Mouse (Mus musculus): ENCODE measurements around the gene Gm48551.
A peak's percentile ranks its signal among the peaks of the same experiment; 100 is the strongest.

Gene Gm48551

GRCm38 (mm10) chr10:81383802-81384604, at the start of gene Gm48551, which contains the start of gene Dohh:
Gene Gm48551 (plus strand): TSS chr10:81384466.
Gene Dohh (plus strand): TSS chr10:81384428.
- peak; percentile 97 for DNase-seq

- no peak for DNase-seq
Observed at GRCm38 (mm10) chr10:81335393-81336340, 48.6 kb upstream of the Gm48551 start.

- DNase-seq = no peak
Observed at GRCm38 (mm10) chr10:81336558-81336957, 47.7 kb upstream of the Gm48551 start.

GRCm38 (mm10) chr10:81340551-81341332, 43.5 kb upstream of the Gm48551 start:
- DNase-seq = no peak

- no peak for DNase-seq
Observed at GRCm38 (mm10) chr10:81341333-81341949, 42.8 kb upstream of the Gm48551 start.

- no peak for DNase-seq
Observed at GRCm38 (mm10) chr10:81342686-81343505, 41.4 kb upstream of the Gm48551 start, which contains the start of gene Gipc3. Gene Gipc3 (minus strand): TSS chr10:81343266.

- DNase-seq = no peak
Observed at GRCm38 (mm10) chr10:81344421-81345161, 39.7 kb upstream of the Gm48551 start.

GRCm38 (mm10) chr10:81345162-81345534, 39.1 kb upstream of the Gm48551 start:
- DNase-seq = no peak

- DNase-seq = peak; percentile 59
Observed at GRCm38 (mm10) chr10:81346453-81347067, 37.7 kb upstream of the Gm48551 start.

- no peak for DNase-seq
Observed at GRCm38 (mm10) chr10:81349146-81349545, 35.1 kb upstream of the Gm48551 start.

- no peak for DNase-seq
Observed at GRCm38 (mm10) chr10:81349961-81350350, 34.3 kb upstream of the Gm48551 start.

- DNase-seq = peak; percentile 100
Observed at GRCm38 (mm10) chr10:81350351-81351063, 33.8 kb upstream of the Gm48551 start, which contains the start of gene Hmg20b. Gene Hmg20b (minus strand): TSS chr10:81350480.

GRCm38 (mm10) chr10:81351678-81352291, 32.5 kb upstream of the Gm48551 start:
- DNase-seq = no peak

- DNase-seq = no peak
Observed at GRCm38 (mm10) chr10:81354738-81355477, 29.4 kb upstream of the Gm48551 start.

GRCm38 (mm10) chr10:81355533-81355932, 28.7 kb upstream of the Gm48551 start:
- DNase-seq = no peak

- no peak for DNase-seq
Observed at GRCm38 (mm10) chr10:81356352-81356990, 27.8 kb upstream of the Gm48551 start.

- DNase-seq = peak; percentile 93
Observed at GRCm38 (mm10) chr10:81356991-81357844, 27.0 kb upstream of the Gm48551 start, which contains the start of gene Mfsd12. Gene Mfsd12 (plus strand): TSS chr10:81357491.
